Mouse (Mus musculus): ENCODE results near the gene Wdr19.

DNA sequence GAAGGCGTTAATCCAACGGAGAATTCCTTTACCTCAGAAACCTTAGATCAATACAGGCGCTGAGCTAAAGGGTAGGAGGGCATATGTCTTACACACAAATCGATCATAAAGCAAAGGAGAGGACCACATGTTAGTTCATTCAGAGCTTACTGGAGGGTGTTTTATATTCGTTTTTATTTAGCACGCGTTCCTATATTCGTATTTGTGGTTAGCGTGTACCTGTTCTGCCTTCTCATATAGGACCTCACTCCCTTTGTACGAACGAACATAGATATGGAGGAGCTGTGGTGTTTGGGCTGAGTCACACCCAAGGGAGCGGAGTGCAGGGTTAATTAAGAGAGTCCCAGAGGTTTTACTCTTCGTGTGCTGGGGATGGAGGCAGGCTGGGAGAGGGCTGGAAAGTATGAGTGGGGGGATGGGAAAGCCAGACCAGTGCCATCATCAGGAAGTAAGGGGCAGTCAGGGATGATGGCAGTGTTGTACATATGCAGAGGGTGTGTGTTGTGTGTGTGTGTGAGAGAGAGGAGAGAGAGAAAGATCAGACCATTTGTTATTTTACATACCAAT, 23.5 kb upstream of the Wdr19 start:
- no peak for TF ChIP-seq GATA1 (IDR thresholded peaks at IDR 0.05; ENCODE audit: low read length)
- no peak for TF ChIP-seq TAL1 (IDR thresholded peaks at IDR 0.05; ENCODE audit: low read length)

All from erythroblast, embryonic 14.5 days (primary cell).